Mouse (Mus musculus): ENCODE results near the gene Il4. TPM values are rescaled to one million over a fixed set of nuclear protein-coding genes. Genes with fewer than 3 reads are reported as not detected.
A peak's percentile ranks its signal among the peaks of the same experiment; 100 is the strongest.

Il4 gene
- polyA plus RNA-seq, 1 experiment, result not detected

GRCm38 (mm10) chr11:53623573-53623972 is 5.1 kb upstream of the Il4 start:
- Histone ChIP-seq H3K27ac (ENCODE audit: insufficient read depth, low read depth, low read length) (no peak overlapping the region), H3K36me3 (ENCODE audit: control insufficient read depth, insufficient read depth, low read length) (no peaks in the 10 kb centered on the region), H3K4me1 (ENCODE audit: control insufficient read depth, insufficient read depth, insufficient read length, low read length) (no peaks in the 10 kb centered on the region), H3K4me3 (ENCODE audit: low read depth, low read length) (no peak overlapping the region), H3K27me3 (ENCODE audit: control insufficient read depth, insufficient read depth, low read length) (no peaks in the 10 kb centered on the region)
- TF ChIP-seq POLR2A (IDR thresholded peaks at IDR 0.05; ENCODE audit: low read depth, low read length), result no peak
- TF ChIP-seq CTCF (IDR thresholded peaks at IDR 0.05; ENCODE audit: extremely low read depth, insufficient read length, insufficient replicate concordance, low read depth, low read length), result no peak
- WGBS, result 77% methylated on average over 9 of the region's 9 CpGs

- WGBS, result 70% methylated on average over 6 of the region's 6 CpGs
- TF ChIP-seq POLR2A (IDR thresholded peaks at IDR 0.05; ENCODE audit: low read depth, low read length) (no peak), CTCF (IDR thresholded peaks at IDR 0.05; ENCODE audit: extremely low read depth, insufficient read length, insufficient replicate concordance, low read depth, low read length) (no peak)
- no peaks in the 10 kb centered on the region for H3K27me3 ChIP-seq (ENCODE audit: control insufficient read depth, insufficient read depth, low read length)
- no peak overlapping the region for H3K4me3 ChIP-seq (ENCODE audit: low read depth, low read length)
- no peaks in the 10 kb centered on the region for H3K4me1 ChIP-seq (ENCODE audit: control insufficient read depth, insufficient read depth, insufficient read length, low read length)
- H3K27ac ChIP-seq (ENCODE audit: insufficient read depth, low read depth, low read length), result no peak overlapping the region
- no peaks in the 10 kb centered on the region for H3K36me3 ChIP-seq (ENCODE audit: control insufficient read depth, insufficient read depth, low read length)
These were observed 4.0 kb upstream of the Il4 start for GRCm38 (mm10) chr11:53622440-53622806.

- Histone ChIP-seq H3K4me1 (ENCODE audit: control insufficient read depth, insufficient read depth, insufficient read length, low read length) (no peaks in the 10 kb centered on the region), H3K27me3 (ENCODE audit: control insufficient read depth, insufficient read depth, low read length) (no peaks in the 10 kb centered on the region), H3K4me3 (ENCODE audit: low read depth, low read length) (no peak overlapping the region), H3K27ac (ENCODE audit: insufficient read depth, low read depth, low read length) (no peak overlapping the region), H3K36me3 (ENCODE audit: control insufficient read depth, insufficient read depth, low read length) (no peaks in the 10 kb centered on the region)
- WGBS, result 76% methylated on average over 11 of the region's 11 CpGs
- TF ChIP-seq CTCF (IDR thresholded peaks at IDR 0.05; ENCODE audit: extremely low read depth, insufficient read length, insufficient replicate concordance, low read depth, low read length) (no peak), POLR2A (IDR thresholded peaks at IDR 0.05; ENCODE audit: low read depth, low read length) (no peak)
These were observed 3.3 kb upstream of the Il4 start for GRCm38 (mm10) chr11:53621582-53622439.

GRCm38 (mm10) chr11:53620094-53620493 is 1.6 kb upstream of the Il4 start:
- no peak for TF ChIP-seq CTCF (IDR thresholded peaks at IDR 0.05; ENCODE audit: extremely low read depth, insufficient read length, insufficient replicate concordance, low read depth, low read length)
- no peak for TF ChIP-seq POLR2A (IDR thresholded peaks at IDR 0.05; ENCODE audit: low read depth, low read length)
- Histone ChIP-seq H3K4me3 (ENCODE audit: low read depth, low read length) (no peak overlapping the region), H3K36me3 (ENCODE audit: control insufficient read depth, insufficient read depth, low read length) (no peaks in the 10 kb centered on the region), H3K27ac (ENCODE audit: insufficient read depth, low read depth, low read length) (no peak overlapping the region), H3K4me1 (ENCODE audit: control insufficient read depth, insufficient read depth, insufficient read length, low read length) (no peaks in the 10 kb centered on the region), H3K27me3 (ENCODE audit: control insufficient read depth, insufficient read depth, low read length) (no peaks in the 10 kb centered on the region)
- 76% methylated on average over 4 of the region's 4 CpGs for WGBS

- Histone ChIP-seq H3K4me3 (ENCODE audit: low read depth, low read length) (no peak overlapping the region), H3K27me3 (ENCODE audit: control insufficient read depth, insufficient read depth, low read length) (no peaks in the 10 kb centered on the region), H3K27ac (ENCODE audit: insufficient read depth, low read depth, low read length) (no peak overlapping the region), H3K36me3 (ENCODE audit: control insufficient read depth, insufficient read depth, low read length) (no peaks in the 10 kb centered on the region), H3K4me1 (ENCODE audit: control insufficient read depth, insufficient read depth, insufficient read length, low read length) (no peaks in the 10 kb centered on the region)
- TF ChIP-seq CTCF (IDR thresholded peaks at IDR 0.05; ENCODE audit: extremely low read depth, insufficient read length, insufficient replicate concordance, low read depth, low read length) (no peak), POLR2A (IDR thresholded peaks at IDR 0.05; ENCODE audit: low read depth, low read length) (no peak)
- WGBS, result 74% methylated on average over 6 of the region's 6 CpGs
These were observed 959 bp upstream of the Il4 start for GRCm38 (mm10) chr11:53619428-53619827.

- TF ChIP-seq POLR2A (IDR thresholded peaks at IDR 0.05; ENCODE audit: low read depth, low read length), result no peak
- no peak for TF ChIP-seq CTCF (IDR thresholded peaks at IDR 0.05; ENCODE audit: extremely low read depth, insufficient read length, insufficient replicate concordance, low read depth, low read length)
- no peaks in the 10 kb centered on the region for H3K4me1 ChIP-seq (ENCODE audit: control insufficient read depth, insufficient read depth, insufficient read length, low read length)
- H3K4me3 ChIP-seq (ENCODE audit: low read depth, low read length), result no peak overlapping the region
- no peak overlapping the region for H3K27ac ChIP-seq (ENCODE audit: insufficient read depth, low read depth, low read length)
- no peaks in the 10 kb centered on the region for H3K36me3 ChIP-seq (ENCODE audit: control insufficient read depth, insufficient read depth, low read length)
- H3K27me3 ChIP-seq (ENCODE audit: control insufficient read depth, insufficient read depth, low read length), result no peaks in the 10 kb centered on the region
- WGBS, result 69% methylated on average over 4 of the region's 4 CpGs
These were observed 833 bp downstream of the Il4 start for GRCm38 (mm10) chr11:53617562-53618109.

GRCm38 (mm10) chr11:53616748-53617558 is 1.5 kb downstream of the Il4 start:
- 61% methylated on average over 8 of the region's 8 CpGs for WGBS
- Histone ChIP-seq H3K36me3 (ENCODE audit: control insufficient read depth, insufficient read depth, low read length) (no peaks in the 10 kb centered on the region), H3K4me3 (ENCODE audit: low read depth, low read length) (peak overlapping the region; percentile 7; the same call in 1 of the 2 replicates), H3K27ac (ENCODE audit: insufficient read depth, low read depth, low read length) (no peak overlapping the region), H3K27me3 (ENCODE audit: control insufficient read depth, insufficient read depth, low read length) (no peaks in the 10 kb centered on the region), H3K4me1 (ENCODE audit: control insufficient read depth, insufficient read depth, insufficient read length, low read length) (no peaks in the 10 kb centered on the region)
- TF ChIP-seq POLR2A (IDR thresholded peaks at IDR 0.05; ENCODE audit: low read depth, low read length) (no peak), CTCF (IDR thresholded peaks at IDR 0.05; ENCODE audit: extremely low read depth, insufficient read length, insufficient replicate concordance, low read depth, low read length) (no peak)

Measured in small intestine, adult 2 months (tissue).